ENCODE assay signal across 8 mouse cellular contexts in genomic region chr6:72824971-72825737, GRCm38 (mm10). TPM values are rescaled to one million over a fixed set of nuclear protein-coding genes. Genes with fewer than 3 reads are reported as not detected.
DNase-seq lines count a peak whose midpoint lies in the region; ATAC-seq lines count a peak whose summit lies in the region.

No protein-coding gene starts in this region.

- peak overlapping the region; percentile 51 for H3K9ac ChIP-seq in forebrain, embryonic 12.5 days
- no peak overlapping the region for H3K9ac ChIP-seq in hindbrain, embryonic 15.5 days
- H3K9ac ChIP-seq in liver, embryonic 15.5 days = no peak overlapping the region

- peaks cover 13% of the 10 kb centered on the region for H3K27me3 ChIP-seq in forebrain, embryonic 12.5 days
- H3K27me3 ChIP-seq in hindbrain, embryonic 15.5 days = no peaks in the 10 kb centered on the region
- peaks cover 24% of the 10 kb centered on the region for H3K27me3 ChIP-seq in liver, embryonic 15.5 days

- 4% methylated on average over 26 of the region's 26 CpGs for WGBS in forebrain, embryonic 12.5 days
- WGBS in hindbrain, embryonic 15.5 days = 4% methylated on average over 26 of the region's 26 CpGs
- WGBS in liver, embryonic 15.5 days (ENCODE audit: insufficient replicate concordance) = 8% methylated on average over 26 of the region's 26 CpGs

- peaks cover 4% of the 10 kb centered on the region; the same call in 1 of the 2 replicates for H3K9me3 ChIP-seq in forebrain, embryonic 12.5 days
- no peaks in the 10 kb centered on the region for H3K9me3 ChIP-seq in hindbrain, embryonic 15.5 days
- H3K9me3 ChIP-seq in liver, embryonic 15.5 days (replicated peaks) = no peaks in the 10 kb centered on the region

- H3K27ac ChIP-seq in forebrain, embryonic 12.5 days = peak overlapping the region; percentile 38; the same call in 1 of the 2 replicates
- H3K27ac ChIP-seq in hindbrain, embryonic 15.5 days (replicated peaks) = no peak overlapping the region
- no peak overlapping the region for H3K27ac ChIP-seq in liver, embryonic 15.5 days (replicated peaks)

- ATAC-seq in forebrain, embryonic 12.5 days (ENCODE audit: low FRiP score) = peak; percentile 73
- peak; percentile 70 for ATAC-seq in hindbrain, embryonic 15.5 days (ENCODE audit: low FRiP score, low read depth)
- ATAC-seq in liver, embryonic 15.5 days (ENCODE audit: insufficient read depth) = no peak

- DNase-seq in cerebellum, postnatal 10 days = peak; percentile 48 to 54
- DNase-seq in cerebellum, postnatal 4 days (ENCODE audit: low spot score in 2 of 2) = no peak
- DNase-seq in yolk sac, embryonic 10.5 days (ENCODE audit: low spot score) = peak; percentile 21
- no peak for DNase-seq in thymus, postnatal 25 days
- no peak for DNase-seq in right cerebral cortex, postnatal 25 days

- H3K4me2 ChIP-seq in forebrain, embryonic 12.5 days = peak overlapping the region; percentile 55
- H3K4me2 ChIP-seq in hindbrain, embryonic 15.5 days = peak overlapping the region; percentile 54
- H3K4me2 ChIP-seq in liver, embryonic 15.5 days = peak overlapping the region; percentile 50

- peak overlapping the region; percentile 28 for H3K4me3 ChIP-seq in forebrain, embryonic 12.5 days (replicated peaks)
- peak overlapping the region; percentile 22 for H3K4me3 ChIP-seq in hindbrain, embryonic 15.5 days
- no peak overlapping the region; the same call in 1 of the 2 replicates for H3K4me3 ChIP-seq in liver, embryonic 15.5 days (replicated peaks)

- no peaks in the 10 kb centered on the region for H3K36me3 ChIP-seq in forebrain, embryonic 12.5 days (replicated peaks)
- no peaks in the 10 kb centered on the region for H3K36me3 ChIP-seq in hindbrain, embryonic 15.5 days
- H3K36me3 ChIP-seq in liver, embryonic 15.5 days (replicated peaks) = no peaks in the 10 kb centered on the region

- peaks cover 12% of the 10 kb centered on the region for H3K4me1 ChIP-seq in forebrain, embryonic 12.5 days
- H3K4me1 ChIP-seq in hindbrain, embryonic 15.5 days (replicated peaks) = peaks cover 12% of the 10 kb centered on the region
- H3K4me1 ChIP-seq in liver, embryonic 15.5 days (replicated peaks) = 0 out of 2 replicates have a peak, but pooled peaks cover 3% of the 10 kb centered on the region

RNA-seq across cellular contexts. Expression of gene Tcf7l1, which starts 36.1 kb away (rescaled TPM):
- polyA plus RNA-seq in forebrain, embryonic 12.5 days (2016; fragmentation: Nextera tagmentation; extraction: Ambion mirVana) = 24.4 and 25.9 TPM in 2 replicates
- 7.2 and 7.9 TPM in 2 replicates for polyA plus RNA-seq in hindbrain, embryonic 15.5 days (2015; fragmentation: Nextera tagmentation; extraction: Ambion mirVana)
- 4.1 and 5.3 TPM in 2 replicates for polyA plus RNA-seq in liver, embryonic 15.5 days (2015; fragmentation: Nextera tagmentation; extraction: Ambion mirVana)

Comparison
In these comparisons a context has a peak if more than half of its experiments do, and no peak if none do; other contexts are left out.
1. DNase-seq: peak in cerebellum, postnatal 10 days (2 of 2) and yolk sac, embryonic 10.5 days (single experiment); none in cerebellum, postnatal 4 days (0 of 2), thymus, postnatal 25 days (single experiment) and right cerebral cortex, postnatal 25 days (single experiment).
2. Peak in every context shown above with its lines, with median percentiles within 50 percentile points of each other: H3K4me2 ChIP-seq.